Mouse (Mus musculus) gonadal fat pad, adult 2 months (tissue): ENCODE measurements around the gene Ctnna2. TPM values are rescaled to one million over a fixed set of nuclear protein-coding genes. Genes with fewer than 3 reads are reported as not detected.

Source experiments
- DNase-seq: peaks from one replicate; pipeline ENCODE4 v3.0.0-alpha.2; 2012; ENCODE audit warnings: low read depth
- polyA plus RNA-seq: library from polyadenylated mRNA; depleted of rRNA; stranded (reverse); fragments of >200 nt; gene quantifications from 2 replicates; pipeline ENCODE4 v1.2.3, GENCODE M21; 2012

Ctnna2 gene
- polyA plus RNA-seq, 1 experiment = 0.53 TPM

GRCm38 (mm10) chr6:77265163-77265562 lies 714.3 kb downstream of the Ctnna2 start:
- DNase-seq = no peak

GRCm38 (mm10) chr6:77257358-77258105 lies 722.0 kb downstream of the Ctnna2 start:
- DNase-seq = no peak

GRCm38 (mm10) chr6:77256348-77256747 lies 723.2 kb downstream of the Ctnna2 start:
- DNase-seq = no peak

- DNase-seq = no peak
Measured at GRCm38 (mm10) chr6:77253480-77253879, 726.0 kb downstream of the Ctnna2 start.

GRCm38 (mm10) chr6:77243541-77244231 lies 735.8 kb downstream of the Ctnna2 start:
- DNase-seq = no peak

- DNase-seq = no peak
Measured at GRCm38 (mm10) chr6:77242601-77243406, 736.7 kb downstream of the Ctnna2 start, which contains the start of gene Lrrtm1. Gene Lrrtm1, plus strand, starts transcription at chr6:77242689.

- DNase-seq = peak; percentile 12
Measured at GRCm38 (mm10) chr6:77240426-77240825, 739.1 kb downstream of the Ctnna2 start.

- no peak for DNase-seq
Measured at GRCm38 (mm10) chr6:77222849-77223638, 756.5 kb downstream of the Ctnna2 start.

- no peak for DNase-seq
Measured at GRCm38 (mm10) chr6:77220776-77221175, 758.7 kb downstream of the Ctnna2 start.

- DNase-seq = no peak
Measured at GRCm38 (mm10) chr6:77218875-77219274, 760.6 kb downstream of the Ctnna2 start.

GRCm38 (mm10) chr6:77215322-77215721 lies 764.2 kb downstream of the Ctnna2 start:
- no peak for DNase-seq

GRCm38 (mm10) chr6:77213757-77214409 lies 765.6 kb downstream of the Ctnna2 start:
- DNase-seq = peak; percentile 9

- DNase-seq = no peak
Measured at GRCm38 (mm10) chr6:77209929-77210328, 769.6 kb downstream of the Ctnna2 start.

GRCm38 (mm10) chr6:77209183-77209582 lies 770.3 kb downstream of the Ctnna2 start:
- no peak for DNase-seq

- no peak for DNase-seq
Measured at GRCm38 (mm10) chr6:77199375-77199774, 780.1 kb downstream of the Ctnna2 start.

- no peak for DNase-seq
Measured at GRCm38 (mm10) chr6:77196650-77197049, 782.8 kb downstream of the Ctnna2 start.

GRCm38 (mm10) chr6:77191635-77192034 lies 787.9 kb downstream of the Ctnna2 start:
- no peak for DNase-seq

GRCm38 (mm10) chr6:77188628-77189027 lies 790.9 kb downstream of the Ctnna2 start:
- no peak for DNase-seq

GRCm38 (mm10) chr6:77185751-77186150 lies 793.7 kb downstream of the Ctnna2 start:
- DNase-seq = no peak

- no peak for DNase-seq
Measured at GRCm38 (mm10) chr6:77184896-77185295, 794.6 kb downstream of the Ctnna2 start.

GRCm38 (mm10) chr6:77175764-77176163 lies 803.7 kb downstream of the Ctnna2 start:
- DNase-seq = no peak
